Mouse (Mus musculus) c-Kit-positive CD71-positive TER-119-negative erythroid progenitor cells, embryonic 14.5 days (primary cell): ENCODE measurements at regions not wholly inside any gene's neighbourhood (a gene's known extent, or its start where the extent isn't known, plus 50 kb on each side); places are given as distances from the start of the nearest gene placed in this dataset.
"Not testable (repeated sequence)": the region's sequence is repeated elsewhere in the genome, so short reads cannot be mapped to it uniquely, and the experiment has no call there.

ENCODE experiments used
- DNase-seq: peaks from one replicate; pipeline ENCODE4 v3.0.0-alpha.2; 2013; ENCODE audit warnings: low read depth

DNA sequence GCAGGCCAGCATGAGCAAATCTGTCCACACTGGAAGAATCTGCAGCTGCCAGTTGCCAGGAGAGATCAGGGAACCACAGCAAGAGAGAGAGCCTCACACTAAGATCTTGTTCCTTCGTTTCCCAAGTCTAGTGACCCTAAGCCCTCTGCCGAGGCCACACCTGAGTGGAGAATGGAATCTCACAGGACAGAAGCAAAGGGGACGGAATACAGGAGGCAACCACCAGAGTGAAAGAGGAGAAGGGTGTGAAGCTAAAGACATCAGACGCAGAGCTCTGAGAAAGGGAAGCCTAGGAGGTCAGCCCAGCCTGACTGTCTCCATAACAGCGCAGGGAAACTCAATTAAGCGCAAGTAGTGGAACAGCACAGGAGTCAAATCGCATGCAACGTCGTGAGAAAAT lies 75.0 kb downstream of the Suds3 start:
- no peak for DNase-seq

- DNase-seq, result no peak
These were observed 78.7 kb downstream of the Suds3 start for GRCm38 (mm10) chr5:117037261-117037660.

- no peak for DNase-seq
These were observed 83.8 kb downstream of the Suds3 start for GRCm38 (mm10) chr5:117032130-117032529.

GRCm38 (mm10) chr5:117025689-117026383 lies 90.1 kb downstream of the Suds3 start:
- no peak for DNase-seq

GRCm38 (mm10) chr5:117018419-117019150 lies 97.3 kb downstream of the Suds3 start:
- DNase-seq, result no peak

- no peak for DNase-seq
These were observed 104.8 kb downstream of the Suds3 start for GRCm38 (mm10) chr5:117011128-117011527.

DNA sequence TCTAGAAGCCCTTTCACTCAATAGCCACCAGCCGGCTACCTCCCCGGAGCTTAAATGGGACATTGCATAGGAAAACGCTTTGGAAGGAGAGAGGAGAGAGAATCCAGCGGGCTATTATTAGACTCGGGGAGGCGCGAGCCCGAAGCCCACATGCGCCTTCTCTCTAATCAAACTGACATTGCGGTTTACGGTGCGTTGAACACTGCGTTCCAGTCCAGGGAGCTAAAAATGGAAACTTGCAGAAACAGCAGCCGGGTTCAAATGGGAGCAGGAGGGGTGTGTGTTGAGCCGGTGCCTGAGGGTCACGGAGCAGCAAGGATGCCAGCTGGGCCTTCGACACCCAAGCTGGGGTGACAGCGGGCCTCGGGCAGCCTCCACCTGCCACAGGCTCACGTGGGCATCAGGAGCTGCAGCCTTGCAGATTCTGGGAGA lies 115.1 kb downstream of the Suds3 start:
- DNase-seq, result no peak

- no peak for DNase-seq
These were observed 121.4 kb downstream of the Suds3 start for GRCm38 (mm10) chr5:116994508-116994907.

DNA sequence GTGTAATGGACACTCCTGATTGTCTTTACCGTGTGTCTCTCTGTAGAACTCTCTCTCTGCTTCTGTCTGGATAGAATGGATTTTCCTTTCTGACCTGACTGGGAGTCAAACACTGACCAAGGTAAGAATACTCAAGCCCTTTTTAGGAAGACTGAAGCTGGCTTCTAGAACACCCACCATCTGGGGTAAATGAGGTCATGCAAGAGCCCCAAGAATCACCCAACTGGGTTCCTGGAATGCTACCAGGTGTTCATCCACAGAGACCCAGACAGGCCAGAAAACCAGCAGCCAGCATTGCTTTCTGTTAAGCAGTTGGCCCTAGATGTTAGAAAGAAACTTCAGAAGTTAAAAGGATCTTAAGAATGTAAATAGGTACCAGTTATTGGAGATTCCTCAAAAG lies 122.2 kb downstream of the Suds3 start:
- no peak for DNase-seq

GRCm38 (mm10) chr5:116991461-116991860 lies 124.5 kb downstream of the Suds3 start:
- DNase-seq, result no peak

DNA sequence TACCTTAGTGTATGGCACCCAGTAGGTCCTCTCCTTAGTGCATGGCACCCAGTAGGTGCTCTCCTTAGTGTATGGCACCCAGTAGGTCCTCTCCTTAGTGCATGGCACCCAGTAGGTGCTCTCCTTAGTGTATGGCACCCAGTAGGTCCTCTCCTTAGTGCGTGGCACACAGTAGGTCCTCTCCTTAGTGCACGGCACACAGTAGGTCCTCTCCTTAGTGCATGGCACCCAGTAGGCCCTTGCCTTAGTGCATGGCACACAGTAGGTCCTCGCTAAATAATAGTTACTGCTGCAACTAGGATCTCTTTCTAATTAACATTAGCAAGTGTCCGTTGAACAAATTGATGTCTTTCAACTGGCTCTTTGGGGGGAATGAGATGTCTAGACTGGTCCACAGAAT lies 144.4 kb downstream of the Suds3 start:
- not testable (repeated sequence) for DNase-seq

DNA sequence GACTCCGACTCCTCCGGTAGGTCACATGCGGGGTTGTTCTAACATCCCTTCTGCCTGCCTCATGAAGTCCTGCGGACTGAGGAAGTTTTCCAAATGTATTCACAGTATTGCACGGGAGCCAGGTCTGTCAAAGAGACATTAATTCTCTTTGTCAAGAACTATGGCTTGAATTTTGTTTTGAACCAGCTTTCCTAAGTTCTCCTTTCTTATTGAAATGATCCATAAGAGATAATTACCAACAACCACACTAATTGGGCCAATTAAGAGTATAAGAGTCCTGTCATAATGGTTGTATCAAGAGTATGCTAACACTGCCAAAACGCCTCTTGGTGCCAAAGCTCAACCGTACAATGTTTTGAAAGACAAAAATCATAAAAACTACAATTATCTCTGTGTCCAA lies 151.7 kb downstream of the Suds3 start:
- no peak for DNase-seq

DNA sequence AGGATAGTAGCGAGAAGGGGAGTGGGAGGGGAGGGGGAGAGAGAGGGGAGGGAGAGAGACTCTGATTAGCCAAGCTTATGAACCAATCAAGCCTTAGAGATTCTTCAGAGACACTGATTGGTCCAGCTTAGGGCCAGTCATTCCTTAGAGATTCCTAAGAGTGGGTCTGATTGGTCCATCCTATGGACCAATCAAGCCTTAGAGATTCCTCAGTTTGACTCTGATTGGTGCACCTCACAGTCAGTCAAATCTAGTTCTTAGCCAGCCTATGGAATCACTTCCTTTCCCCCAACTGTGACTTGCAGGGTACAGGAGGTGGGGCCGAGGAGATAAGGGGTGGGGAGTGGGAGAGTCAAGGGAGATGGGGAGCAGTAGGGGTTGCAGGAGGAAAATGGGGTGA lies 152.8 kb downstream of the Suds3 start:
- DNase-seq, result no peak

DNA sequence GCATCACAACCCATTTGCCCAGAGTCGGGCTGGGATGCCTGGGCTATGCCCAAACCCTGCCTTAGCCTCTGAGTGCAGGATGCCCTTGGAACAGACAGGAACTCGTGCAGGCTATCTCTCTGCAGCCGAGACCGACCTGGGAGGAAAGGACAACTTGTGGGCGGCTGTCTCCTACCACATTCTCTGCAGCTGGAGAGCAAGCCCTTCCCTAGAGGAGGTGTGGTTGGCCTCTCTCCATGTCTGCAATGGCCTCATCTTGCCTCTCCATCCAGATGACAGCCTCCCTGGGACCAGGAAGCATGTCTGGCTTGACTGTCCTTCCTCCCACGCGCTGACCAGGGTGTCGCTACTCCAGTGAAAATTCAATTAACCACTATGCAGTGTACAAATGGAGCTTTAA lies 155.9 kb downstream of the Suds3 start:
- DNase-seq, result no peak

DNA sequence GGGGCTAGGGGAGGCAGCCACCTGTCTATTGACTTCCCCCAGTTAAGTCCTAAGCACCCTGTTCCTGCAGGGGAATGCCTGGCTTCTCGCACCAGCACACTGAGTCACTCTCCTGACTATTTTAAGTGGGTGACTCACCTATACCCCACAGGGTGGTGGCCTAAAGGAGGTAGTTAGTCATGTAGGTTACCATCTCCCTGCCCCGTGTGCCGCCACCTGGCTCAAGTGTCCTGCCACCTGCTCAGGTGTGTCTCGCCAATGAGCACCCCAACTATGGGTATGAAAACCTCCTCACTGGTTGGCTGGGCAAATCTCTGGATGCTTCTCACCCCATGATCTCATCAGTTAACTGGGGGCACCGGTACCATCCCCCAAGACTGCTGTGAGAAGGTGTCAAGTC lies 157.8 kb downstream of the Suds3 start:
- DNase-seq, result no peak

DNA sequence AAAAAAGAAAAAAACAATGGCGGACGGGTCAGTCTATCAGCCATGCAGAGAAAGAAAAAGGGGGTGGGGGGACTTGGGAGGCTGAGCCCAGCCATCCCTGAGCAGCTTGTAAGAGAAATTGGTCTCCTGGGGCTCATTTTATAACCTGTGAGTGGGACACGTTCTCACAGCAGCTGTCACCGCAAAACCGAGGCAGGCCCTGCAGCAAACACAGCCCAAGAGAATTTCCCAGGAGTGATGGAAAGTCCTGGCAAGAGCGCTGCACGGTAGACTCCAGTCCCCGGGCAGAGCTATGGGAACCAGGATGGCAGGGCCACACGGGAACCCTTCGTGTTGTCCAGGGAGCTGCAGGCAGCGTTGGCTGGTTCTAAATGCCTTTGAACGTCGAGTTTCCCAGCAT lies 159.3 kb downstream of the Suds3 start:
- DNase-seq, result no peak

GRCm38 (mm10) chr5:116950280-116950881 lies 165.5 kb downstream of the Suds3 start:
- DNase-seq, result no peak

DNA sequence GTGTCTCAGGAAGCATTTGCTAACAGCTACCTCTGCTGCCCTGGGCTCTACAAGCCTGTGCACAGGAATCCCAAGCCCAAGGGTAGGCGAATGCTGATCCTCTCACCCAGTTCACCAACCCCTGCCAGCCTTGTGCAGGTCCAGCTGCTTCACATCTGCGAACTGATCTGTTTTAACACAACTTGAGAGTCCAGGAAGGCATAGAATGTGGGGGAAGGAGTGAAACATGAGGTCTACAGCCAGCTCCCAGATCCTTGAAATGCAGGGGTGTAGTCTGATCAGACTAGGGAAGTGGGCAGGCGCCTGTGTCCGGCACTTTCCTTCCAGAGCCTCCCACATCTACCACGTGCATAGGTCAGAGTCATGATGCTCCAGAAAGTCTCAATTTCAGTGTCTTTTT lies 181.3 kb downstream of the Suds3 start:
- DNase-seq, result no peak

DNA sequence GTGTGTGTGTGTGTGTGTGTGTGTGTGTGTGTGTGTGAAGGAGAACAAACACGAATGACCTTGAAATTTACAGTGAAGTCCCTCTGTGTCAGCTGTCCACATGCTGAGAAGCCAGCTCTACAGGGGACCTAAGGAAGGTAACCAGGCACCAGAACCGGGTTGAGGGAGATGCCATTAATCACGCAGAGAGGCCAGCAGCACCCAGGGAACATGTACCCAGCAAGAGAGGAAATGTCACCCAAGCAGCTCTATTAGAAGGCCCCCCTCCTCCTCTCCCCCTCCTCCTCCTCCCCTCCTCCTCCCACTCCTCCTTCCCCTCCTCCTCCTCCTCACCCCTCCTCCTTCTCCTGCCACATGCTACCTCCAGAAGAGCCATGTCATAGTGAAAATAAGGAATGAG lies 181.8 kb downstream of the Suds3 start:
- no peak for DNase-seq

GRCm38 (mm10) chr5:116933105-116933504 lies 182.8 kb downstream of the Suds3 start:
- no peak for DNase-seq

- DNase-seq, result no peak
These were observed 192.2 kb downstream of the Suds3 start for GRCm38 (mm10) chr5:116923761-116924160.

DNA sequence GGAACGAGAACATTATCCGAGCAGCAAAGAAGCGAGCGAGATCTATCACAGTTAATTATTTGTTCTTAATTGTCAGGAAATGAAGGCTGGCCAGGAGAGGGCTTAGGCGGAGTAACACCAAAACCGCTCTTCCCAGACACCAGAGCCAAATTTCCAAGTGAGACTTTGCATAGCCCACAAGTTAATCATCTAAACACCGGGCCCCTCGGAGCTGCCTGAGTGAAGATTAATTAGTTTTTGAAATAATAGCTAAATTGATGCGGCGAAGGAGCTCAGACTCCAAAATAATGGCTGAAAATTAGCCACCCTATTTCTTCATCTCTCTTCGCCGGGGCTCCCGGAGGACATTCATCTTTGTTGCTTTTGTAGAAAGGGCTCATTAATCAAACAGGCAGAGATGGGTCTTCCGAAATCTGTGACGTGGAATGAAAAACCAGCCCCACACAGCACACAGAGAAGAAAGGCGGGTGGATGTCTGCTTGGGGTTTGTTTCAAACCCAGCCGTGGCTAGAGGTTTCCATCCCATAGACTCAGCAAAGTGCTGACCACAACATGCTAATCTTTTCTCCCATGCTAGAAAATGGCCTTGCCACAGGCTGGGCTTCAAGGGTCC lies 193.7 kb downstream of the Suds3 start:
- no peak for DNase-seq

- DNase-seq, result no peak
These were observed 201.0 kb downstream of the Suds3 start for GRCm38 (mm10) chr5:116914876-116915275.
